Mouse (Mus musculus) thymus, adult 2 months (tissue): ENCODE measurements around the gene Plcg2.

ENCODE experiments used
- CTCF ChIP-seq: fragments of 200-500 bp; IDR thresholded peaks from 2 replicates; pipeline ENCODE4 v1.5.1; 2012; ENCODE audit warnings: mild to moderate bottlenecking, control low read depth, low read length, moderate library complexity, borderline replicate concordance; ENCODE audit not compliant: control insufficient read depth, poor library complexity, insufficient read depth; ENCODE audit errors: extremely low read depth
- POLR2A ChIP-seq: fragments of 200-500 bp; IDR thresholded peaks from 2 replicates; pipeline ENCODE4 v1.6.1; 2012; ENCODE audit warnings: mild to moderate bottlenecking, low read length, control low read depth, moderate library complexity; ENCODE audit not compliant: control insufficient read depth, poor library complexity, insufficient read depth; ENCODE audit errors: extremely low read depth

- TF ChIP-seq CTCF (no peak), POLR2A (no peak)
These were observed 19.8 kb downstream of the Plcg2 start for GRCm38 (mm10) chr8:117517861-117518260.
